Mouse (Mus musculus): ENCODE results near the gene Slfn1. TPM values are rescaled to one million over a fixed set of nuclear protein-coding genes. Genes with fewer than 3 reads are reported as not detected.

Slfn1 gene
- polyA plus RNA-seq (2014; fragmentation: Nextera tagmentation; extraction: Ambion mirVana) = 0.29 and 0.50 TPM in 2 replicates

- Histone ChIP-seq H3K27ac (replicated peaks; ENCODE audit: low read depth, low read length) (no peak within 1 kb of the TSS), H3K36me3 (ENCODE audit: control insufficient read depth, insufficient read depth, low read length) (no peaks in the 10 kb centered on the region)
Observed at GRCm38 (mm10) chr11:83116597-83117227, at the start of gene Slfn1. Gene Slfn1, plus strand, starts transcription at chr11:83116849.

GRCm38 (mm10) chr11:83067982-83068694 lies 48.5 kb upstream of the Slfn1 start:
- 73% methylated on average over 4 of the region's 4 CpGs for WGBS
- Histone ChIP-seq H3K4me3 (ENCODE audit: low read depth, low read length) (no peak overlapping the region), H3K9me3 (ENCODE audit: control insufficient read depth, low read length) (no peaks in the 10 kb centered on the region), H3K27ac (replicated peaks; ENCODE audit: low read depth, low read length) (no peak overlapping the region), H3K4me2 (ENCODE audit: low read depth, low read length) (no peak overlapping the region), H3K4me1 (ENCODE audit: control insufficient read depth, insufficient read depth, low read length) (0 out of 2 replicates have a peak, but pooled peaks cover 2% of the 10 kb centered on the region), H3K9ac (ENCODE audit: low read depth, low read length) (no peak overlapping the region), H3K27me3 (replicated peaks; ENCODE audit: control insufficient read depth, insufficient read depth, low read length) (no peaks in the 10 kb centered on the region), H3K36me3 (ENCODE audit: control insufficient read depth, insufficient read depth, low read length) (no peaks in the 10 kb centered on the region)
- ATAC-seq (ENCODE audit: low read depth) = no peak
- no peak for DNase-seq (ENCODE audit: low spot score)

More at GRCm38 (mm10) chr11:83116597-83117227, at the start of gene Slfn1:
- no peaks in the 10 kb centered on the region for H3K9me3 ChIP-seq (ENCODE audit: control insufficient read depth, low read length)
- ATAC-seq (ENCODE audit: low read depth) (no peak), DNase-seq (ENCODE audit: low spot score) (no peak)
- no peaks in the 10 kb centered on the region for H3K27me3 ChIP-seq (replicated peaks; ENCODE audit: control insufficient read depth, insufficient read depth, low read length)
- no peak within 1 kb of the TSS for H3K4me3 ChIP-seq (ENCODE audit: low read depth, low read length)
- WGBS = 84% methylated on average over 13 of the region's 13 CpGs
- no peak within 1 kb of the TSS for H3K4me2 ChIP-seq (ENCODE audit: low read depth, low read length)
- H3K9ac ChIP-seq (ENCODE audit: low read depth, low read length) = no peak within 1 kb of the TSS
- no peaks in the 10 kb centered on the region for H3K4me1 ChIP-seq (ENCODE audit: control insufficient read depth, insufficient read depth, low read length)

GRCm38 (mm10) chr11:83070321-83070970 lies 46.2 kb upstream of the Slfn1 start:
- no peaks in the 10 kb centered on the region for H3K27me3 ChIP-seq (replicated peaks; ENCODE audit: control insufficient read depth, insufficient read depth, low read length)
- ATAC-seq (ENCODE audit: low read depth) (no peak), DNase-seq (ENCODE audit: low spot score) (no peak)
- H3K4me3 ChIP-seq (ENCODE audit: low read depth, low read length) = no peak overlapping the region
- no peaks in the 10 kb centered on the region for H3K9me3 ChIP-seq (ENCODE audit: control insufficient read depth, low read length)
- H3K27ac ChIP-seq (replicated peaks; ENCODE audit: low read depth, low read length) = no peak overlapping the region
- no peak overlapping the region for H3K4me2 ChIP-seq (ENCODE audit: low read depth, low read length)
- 0 out of 2 replicates have a peak, but pooled peaks cover 2% of the 10 kb centered on the region for H3K4me1 ChIP-seq (ENCODE audit: control insufficient read depth, insufficient read depth, low read length)
- H3K36me3 ChIP-seq (ENCODE audit: control insufficient read depth, insufficient read depth, low read length) = no peaks in the 10 kb centered on the region
- no peak overlapping the region for H3K9ac ChIP-seq (ENCODE audit: low read depth, low read length)
- WGBS = 74% methylated on average over 15 of the region's 15 CpGs

- Histone ChIP-seq H3K4me1 (ENCODE audit: control insufficient read depth, insufficient read depth, low read length) (no peaks in the 10 kb centered on the region), H3K4me2 (ENCODE audit: low read depth, low read length) (no peak overlapping the region), H3K27ac (replicated peaks; ENCODE audit: low read depth, low read length) (peak overlapping the region; percentile 28), H3K4me3 (ENCODE audit: low read depth, low read length) (no peak overlapping the region), H3K9ac (ENCODE audit: low read depth, low read length) (no peak overlapping the region), H3K27me3 (replicated peaks; ENCODE audit: control insufficient read depth, insufficient read depth, low read length) (no peaks in the 10 kb centered on the region), H3K36me3 (ENCODE audit: control insufficient read depth, insufficient read depth, low read length) (no peaks in the 10 kb centered on the region), H3K9me3 (ENCODE audit: control insufficient read depth, low read length) (no peaks in the 10 kb centered on the region)
- ATAC-seq (ENCODE audit: low read depth) (0 out of 2 replicates have a peak, but pooled peaks have one; percentile 37), DNase-seq (ENCODE audit: low spot score) (peak; percentile 86)
- WGBS = 50% methylated on average over 3 of the region's 3 CpGs
Observed at GRCm38 (mm10) chr11:83077714-83078422, 38.8 kb upstream of the Slfn1 start.

- Histone ChIP-seq H3K9me3 (ENCODE audit: control insufficient read depth, low read length) (no peaks in the 10 kb centered on the region), H3K27me3 (replicated peaks; ENCODE audit: control insufficient read depth, insufficient read depth, low read length) (no peaks in the 10 kb centered on the region), H3K4me1 (ENCODE audit: control insufficient read depth, insufficient read depth, low read length) (no peaks in the 10 kb centered on the region), H3K36me3 (ENCODE audit: control insufficient read depth, insufficient read depth, low read length) (no peaks in the 10 kb centered on the region), H3K4me3 (ENCODE audit: low read depth, low read length) (no peak overlapping the region), H3K4me2 (ENCODE audit: low read depth, low read length) (no peak overlapping the region), H3K27ac (replicated peaks; ENCODE audit: low read depth, low read length) (no peak overlapping the region), H3K9ac (ENCODE audit: low read depth, low read length) (no peak overlapping the region)
- DNase-seq (ENCODE audit: low spot score) (no peak), ATAC-seq (ENCODE audit: low read depth) (no peak)
- 79% methylated on average over 5 of the region's 5 CpGs for WGBS
Observed at GRCm38 (mm10) chr11:83078423-83079140, 38.1 kb upstream of the Slfn1 start.

GRCm38 (mm10) chr11:83079487-83080199 lies 37.0 kb upstream of the Slfn1 start:
- Histone ChIP-seq H3K9ac (ENCODE audit: low read depth, low read length) (no peak overlapping the region), H3K4me2 (ENCODE audit: low read depth, low read length) (no peak overlapping the region), H3K36me3 (ENCODE audit: control insufficient read depth, insufficient read depth, low read length) (no peaks in the 10 kb centered on the region), H3K9me3 (ENCODE audit: control insufficient read depth, low read length) (no peaks in the 10 kb centered on the region), H3K4me3 (ENCODE audit: low read depth, low read length) (no peak overlapping the region), H3K27ac (replicated peaks; ENCODE audit: low read depth, low read length) (no peak overlapping the region), H3K27me3 (replicated peaks; ENCODE audit: control insufficient read depth, insufficient read depth, low read length) (no peaks in the 10 kb centered on the region), H3K4me1 (ENCODE audit: control insufficient read depth, insufficient read depth, low read length) (no peaks in the 10 kb centered on the region)
- DNase-seq (ENCODE audit: low spot score) (no peak), ATAC-seq (ENCODE audit: low read depth) (no peak)
- 79% methylated on average over 9 of the region's 9 CpGs for WGBS

- Histone ChIP-seq H3K27me3 (replicated peaks; ENCODE audit: control insufficient read depth, insufficient read depth, low read length) (no peaks in the 10 kb centered on the region), H3K9ac (ENCODE audit: low read depth, low read length) (no peak overlapping the region), H3K36me3 (ENCODE audit: control insufficient read depth, insufficient read depth, low read length) (no peaks in the 10 kb centered on the region), H3K4me3 (ENCODE audit: low read depth, low read length) (no peak overlapping the region), H3K4me1 (ENCODE audit: control insufficient read depth, insufficient read depth, low read length) (no peaks in the 10 kb centered on the region), H3K27ac (replicated peaks; ENCODE audit: low read depth, low read length) (no peak overlapping the region), H3K9me3 (ENCODE audit: control insufficient read depth, low read length) (no peaks in the 10 kb centered on the region), H3K4me2 (ENCODE audit: low read depth, low read length) (no peak overlapping the region)
- WGBS = 68% methylated on average over 7 of the region's 7 CpGs
- DNase-seq (ENCODE audit: low spot score) = no peak
- ATAC-seq (ENCODE audit: low read depth) = no peak
Observed at GRCm38 (mm10) chr11:83082741-83083473, 33.7 kb upstream of the Slfn1 start.
